Mouse (Mus musculus) large intestine, adult 2 months (tissue): ENCODE results near the gene Sspn. TPM values are rescaled to one million over a fixed set of nuclear protein-coding genes. Genes with fewer than 3 reads are reported as not detected.

Experiments
- DNase-seq: peaks from one replicate; pipeline ENCODE4 v3.0.0-alpha.2; 2012; ENCODE audit warnings: low read depth, low spot score
- WGBS: fragments of 180-500 bp; shearing (Covaris S2); methylation state at CpG from one replicate; pipeline ENCODE4 v1.1.7; 2018; 5-methylcytosine and 5-hydroxymethylcytosine counted together
- polyA plus RNA-seq: library from polyadenylated mRNA; depleted of rRNA; stranded (reverse); fragments of >200 nt; gene quantifications from 2 replicates; pipeline ENCODE4 v1.2.3, GENCODE M21; 2012

The Sspn gene
- polyA plus RNA-seq, 1 experiment = 3.6 TPM

GRCm38 (mm10) chr6:145923594-145923993 is 7.8 kb upstream of the Sspn start:
- DNase-seq = no peak
- 88% methylated on average over 6 of the region's 6 CpGs for WGBS

- WGBS = 14% methylated on average over 28 of the region's 28 CpGs
- DNase-seq = no peak
These were observed 2.7 kb downstream of the Sspn start for GRCm38 (mm10) chr6:145934001-145934696.

- no peak for DNase-seq
- WGBS = 60% methylated on average over 9 of the region's 9 CpGs
These were observed 3.3 kb downstream of the Sspn start for GRCm38 (mm10) chr6:145934697-145935240.

GRCm38 (mm10) chr6:145935912-145936311 is 4.5 kb downstream of the Sspn start:
- no peak for DNase-seq
- 64% methylated on average over 2 of the region's 2 CpGs for WGBS

- no peak for DNase-seq
- WGBS = 95% methylated on average over 4 of the region's 4 CpGs
These were observed 5.1 kb downstream of the Sspn start for GRCm38 (mm10) chr6:145936511-145936910.

GRCm38 (mm10) chr6:145940852-145941251 is 9.4 kb downstream of the Sspn start:
- no peak for DNase-seq
- 77% methylated on average over 6 of the region's 6 CpGs for WGBS

GRCm38 (mm10) chr6:145942263-145942966 is 11.0 kb downstream of the Sspn start:
- no peak for DNase-seq
- 67% methylated on average over 12 of the region's 12 CpGs for WGBS

GRCm38 (mm10) chr6:145943414-145943813 is 12.0 kb downstream of the Sspn start:
- 79% methylated on average over 3 of the region's 3 CpGs for WGBS

GRCm38 (mm10) chr6:145945700-145946344 is 14.4 kb downstream of the Sspn start:
- WGBS = 75% methylated on average over 11 of the region's 11 CpGs
- no peak for DNase-seq

More at GRCm38 (mm10) chr6:145943414-145943813, 12.0 kb downstream of the Sspn start:
- DNase-seq = no peak

- WGBS = 69% methylated on average over 4 of the region's 4 CpGs
These were observed 17.6 kb downstream of the Sspn start for GRCm38 (mm10) chr6:145949049-145949448.

GRCm38 (mm10) chr6:145950626-145951025 is 19.2 kb downstream of the Sspn start:
- DNase-seq = no peak
- 63% methylated on average over 5 of the region's 5 CpGs for WGBS

More at GRCm38 (mm10) chr6:145949049-145949448, 17.6 kb downstream of the Sspn start:
- no peak for DNase-seq

- DNase-seq = no peak
- 59% methylated on average over 3 of the region's 3 CpGs for WGBS
These were observed 21.2 kb downstream of the Sspn start for GRCm38 (mm10) chr6:145952594-145952993.

GRCm38 (mm10) chr6:145953121-145953896 is 21.9 kb downstream of the Sspn start:
- 85% methylated on average over 13 of the region's 13 CpGs for WGBS
- DNase-seq = no peak

GRCm38 (mm10) chr6:145957427-145957965 is 26.1 kb downstream of the Sspn start:
- WGBS = 80% methylated on average over 6 of the region's 6 CpGs
- no peak for DNase-seq

GRCm38 (mm10) chr6:145958070-145958469 is 26.6 kb downstream of the Sspn start:
- DNase-seq = no peak
- WGBS = 43% methylated on average over 5 of the region's 5 CpGs

- no peak for DNase-seq
- 57% methylated on average over 8 of the region's 8 CpGs for WGBS
These were observed 29.6 kb downstream of the Sspn start for GRCm38 (mm10) chr6:145961047-145961446.

- DNase-seq = no peak
- WGBS = 91% methylated on average over 13 of the region's 13 CpGs
These were observed 32.5 kb downstream of the Sspn start for GRCm38 (mm10) chr6:145963966-145964365.

GRCm38 (mm10) chr6:145967693-145968092 is 36.3 kb downstream of the Sspn start:
- DNase-seq = no peak
- WGBS = 78% methylated on average over 8 of the region's 8 CpGs

- WGBS = 35% methylated on average over 7 of the region's 7 CpGs
- DNase-seq = no peak
These were observed 36.9 kb downstream of the Sspn start for GRCm38 (mm10) chr6:145968301-145968818.
